Mouse (Mus musculus) midbrain, embryonic 14.5 days (tissue): ENCODE results near the gene H2-M10.1. TPM values are rescaled to one million over a fixed set of nuclear protein-coding genes. Genes with fewer than 3 reads are reported as not detected.
"Not testable (repeated sequence)": the region's sequence is repeated elsewhere in the genome, so short reads cannot be mapped to it uniquely, and the experiment has no call there.

Source experiments
- ATAC-seq: fragments of 200-750 bp; cut with Nextera tagmentation; 2 replicates; pipeline ENCODE4 v1.8.0; 2017; ENCODE audit warnings: moderate number of reproducible peaks, moderate library complexity; ENCODE audit not compliant: low FRiP score, low TSS enrichment
- DNase-seq: peaks from one replicate; pipeline ENCODE4 v3.0.0-alpha.2; 2015
- H3K27ac ChIP-seq: fragments of 300-500 bp; sonication (generic); replicated peaks from 2 replicates; pipeline ENCODE4 v1.5.1; 2014; ENCODE audit warnings: mild to moderate bottlenecking, low read depth, low read length, moderate library complexity
- H3K27me3 ChIP-seq: fragments of 300-500 bp; sonication (generic); 2 replicates; pipeline ENCODE4 v1.6.1; 2014; ENCODE audit warnings: low read length, control low read depth, mixed read lengths; ENCODE audit not compliant: control insufficient read depth, insufficient read depth
- H3K36me3 ChIP-seq: fragments of 300-500 bp; sonication (generic); 2 replicates; pipeline ENCODE4 v1.6.1; 2014; ENCODE audit warnings: low read length, control low read depth; ENCODE audit not compliant: control insufficient read depth, insufficient read depth
- H3K4me1 ChIP-seq: fragments of 300-500 bp; sonication (generic); 2 replicates; pipeline ENCODE4 v1.6.1; 2014; ENCODE audit warnings: mild to moderate bottlenecking, antibody characterized with exemption, low read length, control low read depth; ENCODE audit not compliant: control insufficient read depth, insufficient read depth
- H3K4me2 ChIP-seq: fragments of 300-500 bp; sonication (generic); 2 replicates; pipeline ENCODE4 v1.6.1; 2014; ENCODE audit warnings: mild to moderate bottlenecking, low read length, moderate library complexity
- H3K4me3 ChIP-seq: fragments of 300-500 bp; sonication (generic); replicated peaks from 2 replicates; pipeline ENCODE4 v1.5.1; 2014; ENCODE audit warnings: low read depth, low read length
- H3K9ac ChIP-seq: fragments of 300-500 bp; sonication (generic); replicated peaks from 2 replicates; pipeline ENCODE4 v1.6.1; 2014; ENCODE audit warnings: mild to moderate bottlenecking, low read length, moderate library complexity
- H3K9me3 ChIP-seq: fragments of 300-500 bp; sonication (generic); 2 replicates; pipeline ENCODE4 v1.6.1; 2016; ENCODE audit warnings: low read length, control low read depth, mixed read lengths; ENCODE audit not compliant: control insufficient read depth
- WGBS: fragments of 180-500 bp; shearing (Covaris S2); extraction: QIAGEN DNeasy Blood & Tissue Kit; methylation state at CpG from one replicate; pipeline ENCODE4 v1.1.7; 2014; 5-methylcytosine and 5-hydroxymethylcytosine counted together
- polyA plus RNA-seq: library from polyadenylated mRNA; unstranded; fragments of >200 nt; fragmentation: Nextera tagmentation; extraction: Ambion mirVana; gene quantifications from 2 replicates; pipeline ENCODE4 v1.2.1, GENCODE M21; 2014

H2-M10.1 gene
- polyA plus RNA-seq, result not detected in 2 replicates

GRCm38 (mm10) chr17:36326055-36326454 lies at the start of gene H2-M10.1:
Gene H2-M10.1 (minus strand): TSS chr17:36326155.
- ATAC-seq, result no peak
- WGBS, result 90% methylated on average over 4 of the region's 4 CpGs

GRCm38 (mm10) chr17:36368317-36368716 lies 42.4 kb upstream of the H2-M10.1 start, which contains the start of gene H2-M10.3:
Gene H2-M10.3 (minus strand): TSS chr17:36368417.
- not testable (repeated sequence) for H3K27me3 ChIP-seq, H3K4me2 ChIP-seq, H3K27ac ChIP-seq, H3K36me3 ChIP-seq, H3K4me1 ChIP-seq, H3K9me3 ChIP-seq, ATAC-seq, H3K4me3 ChIP-seq, DNase-seq, H3K9ac ChIP-seq
- WGBS, result 89% methylated on average over 2 of the region's 2 CpGs

More at GRCm38 (mm10) chr17:36326055-36326454, at the start of gene H2-M10.1:
- Histone ChIP-seq H3K27me3 (no peaks in the 10 kb centered on the region), H3K9ac (no peak within 1 kb of the TSS), H3K27ac (no peak within 1 kb of the TSS), H3K4me1 (no peaks in the 10 kb centered on the region), H3K36me3 (no peaks in the 10 kb centered on the region), H3K4me2 (no peak within 1 kb of the TSS), H3K9me3 (no peaks in the 10 kb centered on the region), H3K4me3 (no peak within 1 kb of the TSS)
- DNase-seq, result no peak

GRCm38 (mm10) chr17:36362404-36362803 lies 36.4 kb upstream of the H2-M10.1 start:
- H3K4me2 ChIP-seq, H3K4me3 ChIP-seq, H3K36me3 ChIP-seq, H3K9me3 ChIP-seq, H3K27me3 ChIP-seq, ATAC-seq, H3K4me1 ChIP-seq, DNase-seq, H3K27ac ChIP-seq, H3K9ac ChIP-seq: not testable (repeated sequence)

GRCm38 (mm10) chr17:36357512-36357911 lies 31.6 kb upstream of the H2-M10.1 start:
- not testable (repeated sequence) for H3K27ac ChIP-seq, H3K36me3 ChIP-seq, H3K27me3 ChIP-seq, H3K4me1 ChIP-seq, ATAC-seq, H3K9me3 ChIP-seq, H3K9ac ChIP-seq, H3K4me3 ChIP-seq, H3K4me2 ChIP-seq
- DNase-seq, result peak; percentile 75

- H3K27ac ChIP-seq, result no peak overlapping the region
- 47% methylated on average over 3 of the region's 3 CpGs for WGBS
- H3K9ac ChIP-seq, result no peak overlapping the region
- no peaks in the 10 kb centered on the region for H3K27me3 ChIP-seq
- H3K36me3 ChIP-seq, result no peaks in the 10 kb centered on the region
- H3K4me3 ChIP-seq, result no peak overlapping the region
- no peak overlapping the region for H3K4me2 ChIP-seq
- H3K9me3 ChIP-seq, result no peaks in the 10 kb centered on the region
- ATAC-seq (no peak; the same call in 1 of the 2 replicates), DNase-seq (no peak)
- H3K4me1 ChIP-seq, result no peaks in the 10 kb centered on the region
Observed at GRCm38 (mm10) chr17:36355763-36356162, 29.8 kb upstream of the H2-M10.1 start.

GRCm38 (mm10) chr17:36355343-36355742 lies 29.4 kb upstream of the H2-M10.1 start:
- DNase-seq, result peak; percentile 90
- H3K9ac ChIP-seq, H3K27ac ChIP-seq, H3K27me3 ChIP-seq, H3K9me3 ChIP-seq, H3K4me1 ChIP-seq, ATAC-seq, H3K4me3 ChIP-seq, H3K4me2 ChIP-seq, H3K36me3 ChIP-seq: not testable (repeated sequence)

GRCm38 (mm10) chr17:36315689-36316253 lies 10.2 kb downstream of the H2-M10.1 start:
- peak overlapping the region; percentile 70 for H3K9ac ChIP-seq
- H3K4me1 ChIP-seq, result peaks cover 3% of the 10 kb centered on the region; the same call in 1 of the 2 replicates
- H3K27ac ChIP-seq, result peak overlapping the region; percentile 95
- H3K9me3 ChIP-seq, result no peaks in the 10 kb centered on the region
- peak overlapping the region; percentile 77 for H3K4me2 ChIP-seq
- H3K36me3 ChIP-seq, result no peaks in the 10 kb centered on the region
- DNase-seq (no peak), ATAC-seq (peak; percentile 49)
- peak overlapping the region; percentile 61 for H3K4me3 ChIP-seq
- 29% methylated on average over 5 of the region's 5 CpGs for WGBS
- no peaks in the 10 kb centered on the region for H3K27me3 ChIP-seq

- Histone ChIP-seq H3K27me3 (no peaks in the 10 kb centered on the region), H3K9ac (peak overlapping the region; percentile 70), H3K4me3 (peak overlapping the region; percentile 61), H3K36me3 (no peaks in the 10 kb centered on the region), H3K9me3 (no peaks in the 10 kb centered on the region), H3K27ac (peak overlapping the region; percentile 95), H3K4me2 (peak overlapping the region; percentile 77), H3K4me1 (peaks cover 3% of the 10 kb centered on the region; the same call in 1 of the 2 replicates)
- DNase-seq (peak; percentile 86), ATAC-seq (peak; percentile 91)
- WGBS, result 1% methylated on average over 19 of the region's 19 CpGs
Observed at GRCm38 (mm10) chr17:36315041-36315688, 10.8 kb downstream of the H2-M10.1 start.

GRCm38 (mm10) chr17:36314511-36314910 lies 11.4 kb downstream of the H2-M10.1 start:
- Histone ChIP-seq H3K27me3 (no peaks in the 10 kb centered on the region), H3K9ac (peak overlapping the region; percentile 70), H3K36me3 (no peaks in the 10 kb centered on the region), H3K27ac (peak overlapping the region; percentile 95), H3K4me2 (peak overlapping the region; percentile 77), H3K4me3 (peak overlapping the region; percentile 61), H3K9me3 (no peaks in the 10 kb centered on the region), H3K4me1 (peaks cover 3% of the 10 kb centered on the region; the same call in 1 of the 2 replicates)
- DNase-seq, result peak; percentile 78
- 1% methylated on average over 9 of the region's 9 CpGs for WGBS
- peak; percentile 37 for ATAC-seq
